Mouse (Mus musculus) embryonic facial prominence, embryonic 11.5 days (tissue): ENCODE measurements around the gene Ccdc163. TPM values are rescaled to one million over a fixed set of nuclear protein-coding genes. Genes with fewer than 3 reads are reported as not detected.

Source experiments
- ATAC-seq: fragments of 200-750 bp; cut with Nextera tagmentation; replicated peaks from 2 replicates; pipeline ENCODE4 v1.8.0; 2017; ENCODE audit warnings: low read depth; ENCODE audit not compliant: insufficient number of reproducible peaks, low FRiP score, low TSS enrichment
- DNase-seq: peaks from one replicate; pipeline ENCODE4 v3.0.0-alpha.2; 2015; ENCODE audit warnings: low spot score
- H3K27ac ChIP-seq: fragments of 300-500 bp; sonication (generic); replicated peaks from 2 replicates; pipeline ENCODE4 v1.5.1; 2014; ENCODE audit warnings: mild to moderate bottlenecking, low read depth, low read length, control low read depth
- H3K27me3 ChIP-seq: fragments of 300-500 bp; sonication (generic); 2 replicates; pipeline ENCODE4 v1.6.1; 2014; ENCODE audit warnings: mild to moderate bottlenecking, low read length, moderate library complexity, mixed read lengths; ENCODE audit not compliant: control insufficient read depth, insufficient read depth
- H3K36me3 ChIP-seq: fragments of 300-500 bp; sonication (generic); replicated peaks from 2 replicates; pipeline ENCODE4 v1.6.1; 2014; ENCODE audit warnings: low read depth, mild to moderate bottlenecking, low read length, moderate library complexity, mixed read lengths; ENCODE audit not compliant: control insufficient read depth, insufficient read depth
- H3K4me1 ChIP-seq: fragments of 300-500 bp; sonication (generic); 2 replicates; pipeline ENCODE4 v1.6.1; 2014; ENCODE audit warnings: low read length, mixed read lengths; ENCODE audit not compliant: control insufficient read depth, insufficient read depth
- H3K4me2 ChIP-seq: fragments of 300-500 bp; sonication (generic); 2 replicates; pipeline ENCODE4 v1.6.1; 2014; ENCODE audit warnings: low read depth, mild to moderate bottlenecking, control low read depth, low read length, moderate library complexity
- H3K4me3 ChIP-seq: fragments of 300-500 bp; sonication (generic); 2 replicates; pipeline ENCODE4 v1.5.1; 2014; ENCODE audit warnings: low read depth, low read length, control low read depth
- H3K9ac ChIP-seq: fragments of 300-500 bp; sonication (generic); replicated peaks from 2 replicates; pipeline ENCODE4 v1.6.1; 2014; ENCODE audit warnings: mild to moderate bottlenecking, control low read depth, low read length
- H3K9me3 ChIP-seq: fragments of 300-500 bp; sonication (generic); replicated peaks from 2 replicates; pipeline ENCODE4 v1.6.1; 2016; ENCODE audit warnings: mild to moderate bottlenecking, low read length, inconsistent platforms, mixed read lengths; ENCODE audit not compliant: control insufficient read depth
- WGBS: fragments of 180-500 bp; shearing (Covaris S2); extraction: QIAGEN DNeasy Blood & Tissue Kit; methylation state at CpG from one replicate; pipeline ENCODE4 v1.1.7; 2014; 5-methylcytosine and 5-hydroxymethylcytosine counted together
- polyA plus RNA-seq: library from polyadenylated mRNA; unstranded; fragments of >200 nt; fragmentation: Nextera tagmentation; extraction: Ambion mirVana; gene quantifications from 2 replicates; pipeline ENCODE4 v1.2.1, GENCODE M21; 2014

Ccdc163 gene
- polyA plus RNA-seq, 1 experiment from 2014 or later = 33.3 TPM

GRCm38 (mm10) chr4:116786587-116786986 is 78.3 kb downstream of the Ccdc163 start:
- no peak overlapping the region for H3K27ac ChIP-seq
- H3K4me2 ChIP-seq = no peak overlapping the region
- no peak overlapping the region for H3K9ac ChIP-seq
- WGBS = 100% methylated on average over 1 of the region's 1 CpGs
- no peaks in the 10 kb centered on the region for H3K27me3 ChIP-seq
- H3K4me1 ChIP-seq = no peaks in the 10 kb centered on the region
- H3K36me3 ChIP-seq = no peaks in the 10 kb centered on the region
- DNase-seq (no peak), ATAC-seq (no peak)
- H3K4me3 ChIP-seq = no peak overlapping the region
- no peaks in the 10 kb centered on the region for H3K9me3 ChIP-seq

GRCm38 (mm10) chr4:116787985-116788760 is 79.9 kb downstream of the Ccdc163 start:
- no peaks in the 10 kb centered on the region for H3K36me3 ChIP-seq
- H3K27me3 ChIP-seq = no peaks in the 10 kb centered on the region
- H3K9ac ChIP-seq = no peak overlapping the region
- 41% methylated on average over 7 of the region's 7 CpGs for WGBS
- no peaks in the 10 kb centered on the region for H3K9me3 ChIP-seq
- no peak overlapping the region for H3K4me2 ChIP-seq
- no peak overlapping the region for H3K4me3 ChIP-seq
- ATAC-seq (no peak), DNase-seq (peak; percentile 19)
- no peaks in the 10 kb centered on the region for H3K4me1 ChIP-seq
- no peak overlapping the region for H3K27ac ChIP-seq

- H3K9me3 ChIP-seq = no peaks in the 10 kb centered on the region
- no peak overlapping the region for H3K9ac ChIP-seq
- no peak overlapping the region for H3K4me3 ChIP-seq
- no peaks in the 10 kb centered on the region for H3K36me3 ChIP-seq
- no peaks in the 10 kb centered on the region for H3K27me3 ChIP-seq
- peak; percentile 95 for DNase-seq
- no peak overlapping the region for H3K4me2 ChIP-seq
- ATAC-seq = no peak; the same call in 1 of the 2 replicates
- no peak overlapping the region for H3K27ac ChIP-seq
- no peaks in the 10 kb centered on the region for H3K4me1 ChIP-seq
- 0% methylated on average over 3 of the region's 3 CpGs for WGBS
Observed at GRCm38 (mm10) chr4:116788956-116789355, 80.6 kb downstream of the Ccdc163 start.

GRCm38 (mm10) chr4:116792453-116792852 is 84.1 kb downstream of the Ccdc163 start:
- no peak for ATAC-seq
- H3K27me3 ChIP-seq = no peaks in the 10 kb centered on the region
- H3K9ac ChIP-seq = no peak overlapping the region
- H3K9me3 ChIP-seq = no peaks in the 10 kb centered on the region
- no peaks in the 10 kb centered on the region for H3K36me3 ChIP-seq
- WGBS = 93% methylated on average over 8 of the region's 8 CpGs
- H3K4me3 ChIP-seq = no peak overlapping the region
- H3K4me2 ChIP-seq = no peak overlapping the region
- no peak for DNase-seq
- no peak overlapping the region for H3K27ac ChIP-seq
- H3K4me1 ChIP-seq = no peaks in the 10 kb centered on the region

- DNase-seq (no peak), ATAC-seq (no peak)
- H3K36me3 ChIP-seq = no peaks in the 10 kb centered on the region
- no peak overlapping the region for H3K9ac ChIP-seq
- WGBS = 88% methylated on average over 2 of the region's 2 CpGs
- H3K27ac ChIP-seq = no peak overlapping the region
- H3K4me2 ChIP-seq = no peak overlapping the region
- H3K9me3 ChIP-seq = no peaks in the 10 kb centered on the region
- no peaks in the 10 kb centered on the region for H3K4me1 ChIP-seq
- H3K27me3 ChIP-seq = no peaks in the 10 kb centered on the region
- no peak overlapping the region for H3K4me3 ChIP-seq
Observed at GRCm38 (mm10) chr4:116794273-116794672, 86.0 kb downstream of the Ccdc163 start.

- DNase-seq (no peak), ATAC-seq (no peak)
- Histone ChIP-seq H3K4me1 (no peaks in the 10 kb centered on the region), H3K4me3 (no peak overlapping the region), H3K27ac (no peak overlapping the region), H3K9me3 (no peaks in the 10 kb centered on the region), H3K36me3 (no peaks in the 10 kb centered on the region), H3K27me3 (no peaks in the 10 kb centered on the region), H3K4me2 (no peak overlapping the region), H3K9ac (no peak overlapping the region)
- WGBS = 81% methylated on average over 1 of the region's 1 CpGs
Observed at GRCm38 (mm10) chr4:116796442-116797110, 88.3 kb downstream of the Ccdc163 start.

GRCm38 (mm10) chr4:116799901-116800300 is 91.6 kb downstream of the Ccdc163 start:
- Histone ChIP-seq H3K9me3 (no peaks in the 10 kb centered on the region), H3K9ac (no peak overlapping the region), H3K4me1 (no peaks in the 10 kb centered on the region), H3K4me3 (no peak overlapping the region), H3K27ac (no peak overlapping the region), H3K4me2 (no peak overlapping the region), H3K36me3 (no peaks in the 10 kb centered on the region), H3K27me3 (no peaks in the 10 kb centered on the region)
- 34% methylated on average over 5 of the region's 5 CpGs for WGBS
- ATAC-seq (no peak), DNase-seq (peak; percentile 35)
